14 mouse cellular contexts compared by ENCODE assay signal in genomic region chr6:146009163-146009915, GRCm38 (mm10).
DNase-seq lines count a peak whose midpoint lies in the region; ATAC-seq lines count a peak whose summit lies in the region.
"Had no signal": no experiment of that assay in that cellular context is flagged by ENCODE, and none has a peak within 500 bp of the region (broad histone marks: within the 10 kb centered on the region; RNA-seq: fewer than 3 reads in every experiment).

No protein-coding gene starts in this region.

- H3K4me2 ChIP-seq in heart, embryonic 14.5 days (ENCODE audit: low read length) = no peak overlapping the region
- no peak overlapping the region for H3K4me2 ChIP-seq in hindbrain, embryonic 15.5 days
- H3K4me2 ChIP-seq: forebrain, embryonic 12.5 days; limb, embryonic 12.5 days had no signal

- WGBS in heart, embryonic 14.5 days = 82% methylated on average over 10 of the region's 10 CpGs
- WGBS in hindbrain, embryonic 15.5 days = 44% methylated on average over 10 of the region's 10 CpGs

- peak overlapping the region in 1 of 2 experiments; percentile 78; a peak in 1 of 4 replicates for H3K27ac ChIP-seq in heart, embryonic 14.5 days (replicated peaks in 1 of 2; ENCODE audit: control insufficient read depth in 1 of 2, insufficient read depth in 1 of 2, low read depth in 2 of 2, low read length in 2 of 2)
- peak overlapping the region; percentile 69; the same call in 1 of the 2 replicates for H3K27ac ChIP-seq in hindbrain, embryonic 15.5 days (replicated peaks)
- H3K27ac ChIP-seq: forebrain, embryonic 12.5 days; macrophage had no signal

- H3K4me3 ChIP-seq in heart, embryonic 14.5 days (ENCODE audit: control insufficient read depth in 1 of 2, insufficient read depth in 1 of 2, low read depth in 1 of 2, low read length in 2 of 2) = no peak overlapping the region
- no peak overlapping the region for H3K4me3 ChIP-seq in hindbrain, embryonic 15.5 days
- H3K4me3 ChIP-seq: forebrain, embryonic 12.5 days; limb, embryonic 12.5 days had no signal

- peaks cover 43 to 46% of the 10 kb centered on the region in 2 experiments for H3K4me1 ChIP-seq in heart, embryonic 14.5 days (ENCODE audit: control insufficient read depth in 2 of 2, insufficient read depth in 2 of 2, low read length in 2 of 2)
- H3K4me1 ChIP-seq in hindbrain, embryonic 15.5 days (replicated peaks) = peaks cover 31% of the 10 kb centered on the region

- H3K27me3 ChIP-seq in heart, embryonic 14.5 days (ENCODE audit: control insufficient read depth, insufficient read depth, low read length) = no peaks in the 10 kb centered on the region
- H3K27me3 ChIP-seq in hindbrain, embryonic 15.5 days = no peaks in the 10 kb centered on the region
- H3K27me3 ChIP-seq: forebrain, embryonic 12.5 days; Patski had no signal

- no peak for DNase-seq in heart, postnatal 10 days
- DNase-seq in 3134 (ENCODE audit: extremely low read depth, insufficient read length, low spot score) = peak; percentile 63
- DNase-seq in cerebellum, adult 11-12 months = peak; percentile 27
- DNase-seq in adrenal gland, postnatal 14 days = no peak
- DNase-seq: liver, postnatal 0 days had no signal

- H3K9ac ChIP-seq in heart, embryonic 14.5 days (ENCODE audit: low read length) = 0 out of 2 replicates have a peak overlapping the region, but pooled peaks have one; percentile 8
- H3K9ac ChIP-seq in hindbrain, embryonic 15.5 days = no peak overlapping the region
- H3K9ac ChIP-seq: forebrain, embryonic 12.5 days; limb, embryonic 12.5 days; liver, postnatal 0 days had no signal

- H3K9me3 ChIP-seq in heart, embryonic 14.5 days (ENCODE audit: control insufficient read depth, low read length) = no peaks in the 10 kb centered on the region
- no peaks in the 10 kb centered on the region for H3K9me3 ChIP-seq in hindbrain, embryonic 15.5 days
- H3K9me3 ChIP-seq: forebrain, embryonic 12.5 days; limb, embryonic 12.5 days had no signal

- H3K36me3 ChIP-seq in heart, embryonic 14.5 days (ENCODE audit: control insufficient read depth, insufficient read depth, low read length) = no peaks in the 10 kb centered on the region
- no peaks in the 10 kb centered on the region for H3K36me3 ChIP-seq in hindbrain, embryonic 15.5 days
- H3K36me3 ChIP-seq: forebrain, embryonic 12.5 days; limb, embryonic 12.5 days had no signal

- intact Hi-C loops in heart, postnatal 10 days (cut with DNase I) = no loop called here

- no peak for ATAC-seq in heart, embryonic 14.5 days (ENCODE audit: insufficient number of reproducible peaks, insufficient read depth, low FRiP score, low read depth)
- ATAC-seq in hindbrain, embryonic 15.5 days (ENCODE audit: low FRiP score, low read depth) = no peak
- ATAC-seq in erythroblast, adult 5-6 weeks (replicated peaks; ENCODE audit: low FRiP score, poor library complexity, severe bottlenecking) = no peak
- ATAC-seq in activated CD4-positive, CD25-positive, alpha-beta regulatory T cell, adult 4 months = no peak
- ATAC-seq: inflammation-experienced regulatory T-cells, adult 6 months; liver, postnatal 0 days had no signal

Comparison
In these comparisons a context has a peak if more than half of its experiments do, and no peak if none do; other contexts are left out.
1. DNase-seq: peak in 3134 (single experiment) and cerebellum, adult 11-12 months (single experiment); none in heart, postnatal 10 days (0 of 2) and adrenal gland, postnatal 14 days (single experiment).